Mouse (Mus musculus) CH12.LX (cell line): Measurements from ENCODE around the gene Pgm5. TPM values are rescaled to one million over a fixed set of nuclear protein-coding genes. Genes with fewer than 3 reads are reported as not detected.

Source experiments
- DNase-seq: peaks from one replicate; pipeline ENCODE4 v3.0.0-alpha.2; 2013; ENCODE audit errors: extremely low read depth
- H3K27ac ChIP-seq: 2 replicates; pipeline ENCODE4 v1.5.1; 2012; ENCODE audit warnings: low read depth, mild to moderate bottlenecking, control low read depth, moderate library complexity; ENCODE audit not compliant: insufficient read depth
- H3K27me3 ChIP-seq: replicated peaks from 2 replicates; pipeline ENCODE3; 2012; ENCODE audit warnings: inconsistent platforms
- H3K36me3 ChIP-seq, 2 experiments: replicated peaks in 1 of 2; 2 replicates each; pipeline versions ENCODE3 to v1.6.1; 2012; ENCODE audit warnings: inconsistent platforms in 1 of 2, low read length in 1 of 2, mild to moderate bottlenecking in 1 of 2, mixed read lengths in 1 of 2, moderate library complexity in 1 of 2; ENCODE audit not compliant: control insufficient read depth in 1 of 2, insufficient read depth in 1 of 2
- H3K4me1 ChIP-seq, 2 experiments: 2 replicates each; pipeline ENCODE4 v1.6.1; 2012; ENCODE audit warnings: inconsistent platforms in 1 of 2, moderate library complexity in 1 of 2; ENCODE audit not compliant: insufficient read depth in 2 of 2, control insufficient read depth in 1 of 2
- H3K4me2 ChIP-seq: 2 replicates; pipeline ENCODE4 v1.6.1; 2012; ENCODE audit warnings: low read depth, mild to moderate bottlenecking, control low read depth; ENCODE audit not compliant: poor library complexity, insufficient read depth, severe bottlenecking
- H3K4me3 ChIP-seq, 3 experiments: fragments of 150-350 bp in 1 of 3; sonication (generic) in 1 of 3; replicated peaks in 1 of 3; 2 replicates each; pipeline versions ENCODE3 to v1.5.1; 2011 to 2012; ENCODE audit warnings: low read depth in 2 of 3, low read length in 2 of 3, mild to moderate bottlenecking in 2 of 3, moderate library complexity in 2 of 3, control low read depth in 1 of 3, improper control_type of control experiment in 1 of 3, inconsistent platforms in 1 of 3, mixed read lengths in 1 of 3; ENCODE audit not compliant: poor library complexity in 1 of 3
- H3K79me2 ChIP-seq: replicated peaks from 2 replicates; pipeline ENCODE4 v1.6.1; 2012; ENCODE audit warnings: mild to moderate bottlenecking, moderate library complexity; ENCODE audit not compliant: control insufficient read depth, poor library complexity, insufficient read depth, severe bottlenecking; ENCODE audit errors: extremely low read depth
- H3K9ac ChIP-seq: 2 replicates; pipeline ENCODE4 v1.6.1; 2012; ENCODE audit warnings: low read depth, mild to moderate bottlenecking, control low read depth, moderate library complexity; ENCODE audit not compliant: insufficient read depth
- H3K9me3 ChIP-seq: replicated peaks from 2 replicates; pipeline ENCODE3; 2012; ENCODE audit warnings: low read length, inconsistent platforms, mixed read lengths
- CHD1 ChIP-seq: IDR thresholded peaks from 2 replicates; pipeline ENCODE4 v1.6.1; 2012; ENCODE audit warnings: low read depth, low read length, improper control_type of control experiment, inconsistent platforms
- HCFC1 ChIP-seq: IDR thresholded peaks from 2 replicates; pipeline ENCODE4 v1.6.1; 2012; ENCODE audit warnings: low read depth, mild to moderate bottlenecking, inconsistent platforms, low read length, improper control_type of control experiment
- IRF4 ChIP-seq: IDR thresholded peaks from 2 replicates; pipeline ENCODE4 v1.6.1; 2014; ENCODE audit warnings: low read depth, mild to moderate bottlenecking, inconsistent platforms, low read length, improper control_type of control experiment
- JUN ChIP-seq: IDR thresholded peaks from 2 replicates; pipeline ENCODE4 v1.6.1; 2011; ENCODE audit warnings: low read depth, mild to moderate bottlenecking, low read length, improper control_type of control experiment, moderate library complexity; ENCODE audit not compliant: insufficient read depth
- KAT2A ChIP-seq: IDR thresholded peaks from 2 replicates; pipeline ENCODE4 v1.6.1; 2012; ENCODE audit warnings: low read length, improper control_type of control experiment, inconsistent platforms; ENCODE audit not compliant: insufficient replicate concordance
- MXI1 ChIP-seq: IDR thresholded peaks from 2 replicates; pipeline ENCODE4 v1.6.1; 2011; ENCODE audit warnings: mild to moderate bottlenecking, low read depth, low read length, improper control_type of control experiment
- MYC ChIP-seq: IDR thresholded peaks from 2 replicates; pipeline ENCODE4 v1.6.1; 2011; ENCODE audit warnings: low read depth, mild to moderate bottlenecking, improper control_type of control experiment, low read length
- NELFE ChIP-seq: IDR thresholded peaks from 2 replicates; pipeline ENCODE4 v1.6.1; 2011; ENCODE audit warnings: low read depth, low read length, improper control_type of control experiment
- NRF1 ChIP-seq: IDR thresholded peaks from 2 replicates; pipeline ENCODE4 v1.6.1; 2014; ENCODE audit warnings: low read depth, mild to moderate bottlenecking, inconsistent platforms, low read length, improper control_type of control experiment, moderate library complexity
- POLR2A ChIP-seq: IDR thresholded peaks from 2 replicates; pipeline ENCODE4 v1.6.1; 2011; ENCODE audit warnings: low read depth, mild to moderate bottlenecking, improper control_type of control experiment, low read length
- RAD21 ChIP-seq: IDR thresholded peaks from 2 replicates; pipeline ENCODE4 v1.6.1; 2011; ENCODE audit warnings: low read depth, mild to moderate bottlenecking, low read length, improper control_type of control experiment, moderate library complexity
- SMC3 ChIP-seq: IDR thresholded peaks from 2 replicates; pipeline ENCODE4 v1.6.1; 2011; ENCODE audit warnings: low read depth, low read length, improper control_type of control experiment
- TBP ChIP-seq: conservative IDR thresholded peaks from 2 replicates; pipeline ENCODE4 v1.6.1; 2011; ENCODE audit warnings: low read depth, low read length, improper control_type of control experiment
- TCF12 ChIP-seq: IDR thresholded peaks from 2 replicates; pipeline ENCODE4 v1.6.1; 2014; ENCODE audit warnings: low read depth, mild to moderate bottlenecking, inconsistent platforms, low read length, improper control_type of control experiment
- USF1 ChIP-seq: IDR thresholded peaks from 2 replicates; pipeline ENCODE4 v1.6.1; 2014; ENCODE audit warnings: low read depth, mild to moderate bottlenecking, inconsistent platforms, low read length, improper control_type of control experiment
- ZKSCAN1 ChIP-seq: IDR thresholded peaks from 2 replicates; pipeline ENCODE4 v1.6.1; 2012; ENCODE audit warnings: low read depth, inconsistent platforms, low read length, improper control_type of control experiment, borderline replicate concordance
- dilution Hi-C: fragments of 300-500 bp; cut with MboI; formaldehyde crosslinking; loops from 2 replicates; pipeline ENCODE4 v1.14.3; 2020; ENCODE audit warnings: low sequenced_read_pairs; ENCODE audit not compliant: extremely low pct_unique_long_range_greater_than_20kb, extremely low pct_ligation_motif_present
- in situ Hi-C: fragments of 300-500 bp; cut with MboI; formaldehyde crosslinking; loops from 3 replicates; pipeline ENCODE4 v1.14.3; 2019; ENCODE audit warnings: low sequenced_read_pairs, low pct_ligation_motif_present, low pct_unique_long_range_greater_than_20kb, mixed read lengths
- polyA plus RNA-seq: library from polyadenylated mRNA; unstranded; fragments of >175 nt; gene quantifications from 2 replicates; pipeline ENCODE4 v1.2.1, GENCODE M21; 2012; ENCODE audit warnings: low read depth; ENCODE audit not compliant: insufficient read length
- total RNA-seq, 2 experiments: library from RNA; depleted of rRNA; stranded (reverse); fragments of 300-350 nt in 1 of 2; fragments of >200 nt in 1 of 2; gene quantifications; 2 replicates each; pipeline ENCODE4 v1.2.3; 2012 to 2014

Pgm5 gene
- total and polyA plus RNA-seq, 3 experiments = not detected

GRCm38 (mm10) chr19:24785898-24786297 is 75.8 kb downstream of the Pgm5 start:
- TF ChIP-seq TBP (no peak), POLR2A (no peak), NRF1 (no peak), SMC3 (no peak)
- H3K4me3 ChIP-seq = no peak overlapping the region
- H3K27me3 ChIP-seq = no peaks in the 10 kb centered on the region
- H3K9me3 ChIP-seq = no peaks in the 10 kb centered on the region
- H3K27ac ChIP-seq = no peak overlapping the region
- no peak overlapping the region for H3K9ac ChIP-seq
- no peak for DNase-seq
- H3K4me2 ChIP-seq = no peak overlapping the region
- H3K36me3 ChIP-seq = no peaks in the 10 kb centered on the region
- H3K79me2 ChIP-seq = no peaks in the 10 kb centered on the region
- no peaks in the 10 kb centered on the region for H3K4me1 ChIP-seq
- in situ Hi-C loops (no loop called here), dilution Hi-C loops (no loop called here)

- Histone ChIP-seq H3K27me3 (no peaks in the 10 kb centered on the region), H3K4me1 (no peaks in the 10 kb centered on the region), H3K9ac (no peak overlapping the region), H3K36me3 (no peaks in the 10 kb centered on the region), H3K4me3 (no peak overlapping the region), H3K4me2 (no peak overlapping the region), H3K9me3 (no peaks in the 10 kb centered on the region), H3K27ac (no peak overlapping the region), H3K79me2 (no peaks in the 10 kb centered on the region)
- TF ChIP-seq CHD1 (no peak), HCFC1 (no peak), USF1 (no peak), ZKSCAN1 (no peak), JUN (no peak), MYC (no peak), TCF12 (no peak), KAT2A (no peak)
- no peak for DNase-seq
- dilution Hi-C loops (no loop called here), in situ Hi-C loops (no loop called here)
These were observed 76.5 kb downstream of the Pgm5 start for GRCm38 (mm10) chr19:24785056-24785675.

- dilution Hi-C loops (no loop called here), in situ Hi-C loops (no loop called here)
- no peak for DNase-seq
- Histone ChIP-seq H3K79me2 (no peaks in the 10 kb centered on the region), H3K9ac (no peak overlapping the region), H3K9me3 (no peaks in the 10 kb centered on the region), H3K4me3 (no peak overlapping the region), H3K36me3 (no peaks in the 10 kb centered on the region), H3K27ac (no peak overlapping the region), H3K4me1 (no peaks in the 10 kb centered on the region), H3K4me2 (no peak overlapping the region), H3K27me3 (no peaks in the 10 kb centered on the region)
- TF ChIP-seq JUN (no peak), IRF4 (no peak), USF1 (no peak), MYC (no peak), SMC3 (no peak), RAD21 (no peak), MXI1 (no peak), NELFE (no peak)
These were observed 77.9 kb downstream of the Pgm5 start for GRCm38 (mm10) chr19:24783736-24784135.
